Mouse (Mus musculus) lung, embryonic 15.5 days (tissue): Measurements from ENCODE around the gene Spns2. TPM values are rescaled to one million over a fixed set of nuclear protein-coding genes. Genes with fewer than 3 reads are reported as not detected.
A peak's percentile ranks its signal among the peaks of the same experiment; 100 is the strongest.

Source experiments
- ATAC-seq: fragments of 200-750 bp; cut with Nextera tagmentation; 2 replicates; pipeline ENCODE4 v1.8.0; 2017; ENCODE audit warnings: moderate number of reproducible peaks, borderline replicate concordance; ENCODE audit not compliant: low FRiP score, low TSS enrichment; ENCODE audit errors: extremely low read depth
- H3K27ac ChIP-seq: fragments of 300-500 bp; sonication (generic); 2 replicates; pipeline ENCODE4 v1.5.1; 2015; ENCODE audit warnings: moderate library complexity, mild to moderate bottlenecking, inconsistent platforms
- H3K27me3 ChIP-seq: fragments of 300-500 bp; sonication (generic); 2 replicates; pipeline ENCODE4 v1.6.1; 2015; ENCODE audit warnings: inconsistent platforms
- H3K36me3 ChIP-seq: fragments of 300-500 bp; sonication (generic); 2 replicates; pipeline ENCODE4 v1.6.1; 2015; ENCODE audit warnings: inconsistent platforms
- H3K4me1 ChIP-seq: fragments of 300-500 bp; sonication (generic); 2 replicates; pipeline ENCODE4 v1.6.1; 2015; ENCODE audit warnings: inconsistent platforms
- H3K4me2 ChIP-seq: fragments of 300-500 bp; sonication (generic); 2 replicates; pipeline ENCODE4 v1.6.1; 2015; ENCODE audit warnings: inconsistent platforms, mild to moderate bottlenecking, moderate library complexity
- H3K4me3 ChIP-seq: fragments of 300-500 bp; sonication (generic); 2 replicates; pipeline ENCODE4 v1.5.1; 2015; ENCODE audit warnings: mild to moderate bottlenecking, inconsistent platforms
- H3K9ac ChIP-seq: fragments of 300-500 bp; sonication (generic); 2 replicates; pipeline ENCODE4 v1.6.1; 2015; ENCODE audit warnings: inconsistent platforms
- H3K9me3 ChIP-seq: fragments of 300-500 bp; sonication (generic); 2 replicates; pipeline ENCODE4 v1.6.1; 2016; ENCODE audit warnings: inconsistent platforms
- WGBS: fragments of 180-500 bp; shearing (Covaris S2); methylation state at CpG from one replicate; pipeline ENCODE4 v1.1.7; 2015; 5-methylcytosine and 5-hydroxymethylcytosine counted together
- polyA plus RNA-seq: library from polyadenylated mRNA; unstranded; fragments of >200 nt; fragmentation: Nextera tagmentation; extraction: Ambion mirVana; gene quantifications from 2 replicates; pipeline ENCODE4 v1.2.1, GENCODE M21; 2015

Gene Spns2
- 5.3 and 6.4 TPM in 2 replicates for polyA plus RNA-seq

GRCm38 (mm10) chr11:72489881-72490301 lies at the start of gene Spns2:
Spns2 (minus strand) TSS chr11:72489904.
- peak within 1 kb of the TSS; percentile 45 for H3K27ac ChIP-seq
- H3K4me3 ChIP-seq: peak within 1 kb of the TSS; percentile 67
- peaks cover 24% of the 10 kb centered on the region for H3K27me3 ChIP-seq
- WGBS: under 1% methylated on average over 42 of the region's 42 CpGs
- peak within 1 kb of the TSS; percentile 99 for H3K4me2 ChIP-seq
- H3K9ac ChIP-seq: peak within 1 kb of the TSS; percentile 49
- peaks cover 34% of the 10 kb centered on the region for H3K4me1 ChIP-seq
- no peaks in the 10 kb centered on the region for H3K9me3 ChIP-seq
- ATAC-seq: peak; percentile 91
- no peaks in the 10 kb centered on the region for H3K36me3 ChIP-seq

GRCm38 (mm10) chr11:72538811-72539210 lies 49.1 kb upstream of the Spns2 start:
- Histone ChIP-seq H3K9me3 (no peaks in the 10 kb centered on the region), H3K27me3 (no peaks in the 10 kb centered on the region), H3K27ac (no peak overlapping the region), H3K4me3 (no peak overlapping the region), H3K9ac (no peak overlapping the region), H3K4me1 (no peaks in the 10 kb centered on the region), H3K4me2 (no peak overlapping the region), H3K36me3 (no peaks in the 10 kb centered on the region)
- WGBS: 90% methylated on average over 7 of the region's 7 CpGs
- ATAC-seq: no peak

- Histone ChIP-seq H3K4me1 (no peaks in the 10 kb centered on the region), H3K27ac (no peak overlapping the region), H3K4me2 (no peak overlapping the region), H3K4me3 (no peak overlapping the region), H3K9ac (no peak overlapping the region), H3K36me3 (no peaks in the 10 kb centered on the region), H3K27me3 (no peaks in the 10 kb centered on the region), H3K9me3 (no peaks in the 10 kb centered on the region)
- ATAC-seq: no peak
- 57% methylated on average over 8 of the region's 8 CpGs for WGBS
Observed at GRCm38 (mm10) chr11:72538037-72538755, 48.5 kb upstream of the Spns2 start.

GRCm38 (mm10) chr11:72537503-72537902 lies 47.8 kb upstream of the Spns2 start:
- Histone ChIP-seq H3K36me3 (no peaks in the 10 kb centered on the region), H3K4me2 (no peak overlapping the region), H3K4me1 (no peaks in the 10 kb centered on the region), H3K9ac (no peak overlapping the region), H3K27me3 (no peaks in the 10 kb centered on the region), H3K27ac (no peak overlapping the region), H3K4me3 (no peak overlapping the region), H3K9me3 (no peaks in the 10 kb centered on the region)
- no peak for ATAC-seq
- 87% methylated on average over 2 of the region's 2 CpGs for WGBS

- no peak overlapping the region for H3K9ac ChIP-seq
- ATAC-seq: no peak
Observed at GRCm38 (mm10) chr11:72535519-72535918, 45.8 kb upstream of the Spns2 start.

GRCm38 (mm10) chr11:72532890-72533289 lies 43.2 kb upstream of the Spns2 start:
- H3K4me3 ChIP-seq: no peak overlapping the region
- no peak overlapping the region for H3K27ac ChIP-seq
- H3K4me1 ChIP-seq: no peaks in the 10 kb centered on the region
- H3K9ac ChIP-seq: no peak overlapping the region
- no peaks in the 10 kb centered on the region for H3K9me3 ChIP-seq
- no peak for ATAC-seq
- H3K27me3 ChIP-seq: no peaks in the 10 kb centered on the region
- no peaks in the 10 kb centered on the region for H3K36me3 ChIP-seq
- no peak overlapping the region for H3K4me2 ChIP-seq
- WGBS: 70% methylated on average over 3 of the region's 3 CpGs

More at GRCm38 (mm10) chr11:72535519-72535918, 45.8 kb upstream of the Spns2 start:
- Histone ChIP-seq H3K4me3 (no peak overlapping the region), H3K27ac (no peak overlapping the region), H3K4me2 (no peak overlapping the region), H3K9me3 (no peaks in the 10 kb centered on the region), H3K36me3 (no peaks in the 10 kb centered on the region), H3K4me1 (no peaks in the 10 kb centered on the region), H3K27me3 (no peaks in the 10 kb centered on the region)
- WGBS: 81% methylated on average over 3 of the region's 3 CpGs

- no peaks in the 10 kb centered on the region for H3K27me3 ChIP-seq
- H3K4me3 ChIP-seq: no peak overlapping the region
- H3K36me3 ChIP-seq: no peaks in the 10 kb centered on the region
- H3K9me3 ChIP-seq: no peaks in the 10 kb centered on the region
- H3K4me1 ChIP-seq: no peaks in the 10 kb centered on the region
- no peak overlapping the region for H3K27ac ChIP-seq
- no peak overlapping the region for H3K4me2 ChIP-seq
- no peak for ATAC-seq
- no peak overlapping the region for H3K9ac ChIP-seq
- WGBS: 69% methylated on average over 1 of the region's 1 CpGs
Observed at GRCm38 (mm10) chr11:72531632-72532031, 41.9 kb upstream of the Spns2 start.

GRCm38 (mm10) chr11:72531144-72531543 lies 41.4 kb upstream of the Spns2 start:
- 77% methylated on average over 5 of the region's 5 CpGs for WGBS
- no peaks in the 10 kb centered on the region for H3K36me3 ChIP-seq

GRCm38 (mm10) chr11:72526190-72526589 lies 36.5 kb upstream of the Spns2 start:
- Histone ChIP-seq H3K4me3 (no peak overlapping the region), H3K9me3 (no peaks in the 10 kb centered on the region), H3K9ac (no peak overlapping the region), H3K36me3 (no peaks in the 10 kb centered on the region), H3K27ac (no peak overlapping the region), H3K4me1 (peaks cover 7% of the 10 kb centered on the region), H3K27me3 (no peaks in the 10 kb centered on the region), H3K4me2 (no peak overlapping the region)
- ATAC-seq: no peak
- WGBS: 78% methylated on average over 4 of the region's 4 CpGs

More at GRCm38 (mm10) chr11:72531144-72531543, 41.4 kb upstream of the Spns2 start:
- Histone ChIP-seq H3K4me3 (no peak overlapping the region), H3K9me3 (no peaks in the 10 kb centered on the region), H3K4me1 (no peaks in the 10 kb centered on the region), H3K27ac (no peak overlapping the region), H3K27me3 (no peaks in the 10 kb centered on the region), H3K4me2 (no peak overlapping the region), H3K9ac (no peak overlapping the region)
- no peak for ATAC-seq

GRCm38 (mm10) chr11:72523711-72524110 lies 34.0 kb upstream of the Spns2 start:
- no peak overlapping the region for H3K9ac ChIP-seq
- H3K4me2 ChIP-seq: no peak overlapping the region
- WGBS: 48% methylated on average over 4 of the region's 4 CpGs
- no peaks in the 10 kb centered on the region for H3K9me3 ChIP-seq
- ATAC-seq: no peak
- no peak overlapping the region for H3K27ac ChIP-seq
- peaks cover 7% of the 10 kb centered on the region for H3K4me1 ChIP-seq
- H3K4me3 ChIP-seq: no peak overlapping the region
- no peaks in the 10 kb centered on the region for H3K27me3 ChIP-seq
- no peaks in the 10 kb centered on the region for H3K36me3 ChIP-seq

GRCm38 (mm10) chr11:72522616-72523041 lies 32.9 kb upstream of the Spns2 start:
- Histone ChIP-seq H3K4me2 (no peak overlapping the region), H3K27ac (no peak overlapping the region), H3K36me3 (no peaks in the 10 kb centered on the region), H3K27me3 (no peaks in the 10 kb centered on the region), H3K4me3 (no peak overlapping the region), H3K9ac (no peak overlapping the region), H3K9me3 (no peaks in the 10 kb centered on the region), H3K4me1 (peaks cover 7% of the 10 kb centered on the region)
- 41% methylated on average over 5 of the region's 5 CpGs for WGBS
- ATAC-seq: no peak

GRCm38 (mm10) chr11:72521598-72522541 lies 32.2 kb upstream of the Spns2 start:
- H3K4me3 ChIP-seq: no peak overlapping the region
- WGBS: 75% methylated on average over 5 of the region's 5 CpGs
- H3K27me3 ChIP-seq: no peaks in the 10 kb centered on the region
- no peak overlapping the region for H3K27ac ChIP-seq
- H3K4me1 ChIP-seq: peaks cover 7% of the 10 kb centered on the region
- no peaks in the 10 kb centered on the region for H3K9me3 ChIP-seq
- H3K4me2 ChIP-seq: no peak overlapping the region
- no peak overlapping the region for H3K9ac ChIP-seq
- no peak for ATAC-seq
- H3K36me3 ChIP-seq: no peaks in the 10 kb centered on the region
